Mouse (Mus musculus) layer of hippocampus, adult 9-10 months (tissue): ENCODE results near the gene Olfr1031.
"Not testable (repeated sequence)": the region's sequence is repeated elsewhere in the genome, so short reads cannot be mapped to it uniquely, and the experiment has no call there.

Experiments
- DNase-seq: peaks from one replicate; pipeline ENCODE4 v3.0.0; 2022; ENCODE audit warnings: low spot score

Olfr1031 gene

GRCm38 (mm10) chr2:85990004-85990403, at the start of gene Olfr1031:
Gene Olfr1031 (plus strand): TSS chr2:85990304.
- no peak for DNase-seq

- DNase-seq, result no peak
Observed at GRCm38 (mm10) chr2:85950137-85950536, 40.0 kb upstream of the Olfr1031 start, which contains the start of gene Olfr1028. Gene Olfr1028 (plus strand): TSS chr2:85950437.

- no peak for DNase-seq
Observed at GRCm38 (mm10) chr2:85973595-85973994, 16.5 kb upstream of the Olfr1031 start, which contains the start of gene Olfr1029. Gene Olfr1029 (plus strand): TSS chr2:85973895.

GRCm38 (mm10) chr2:85978976-85979375, 11.1 kb upstream of the Olfr1031 start, which contains the start of gene Olfr1030:
Gene Olfr1030 (plus strand): TSS chr2:85979276.
- no peak for DNase-seq

- DNase-seq, result no peak
Observed at GRCm38 (mm10) chr2:86005240-86005639, 15.1 kb downstream of the Olfr1031 start, which contains the start of gene Olfr1032. Gene Olfr1032 (plus strand): TSS chr2:86005540.

- not testable (repeated sequence) for DNase-seq
Observed at GRCm38 (mm10) chr2:86020406-86020805, 30.3 kb downstream of the Olfr1031 start, which contains the start of gene Olfr1033. Gene Olfr1033 (plus strand): TSS chr2:86020633.

GRCm38 (mm10) chr2:86021518-86021917, 31.4 kb downstream of the Olfr1031 start:
- DNase-seq, result not testable (repeated sequence)
